Mouse (Mus musculus): ENCODE measurements around the gene Lce1a2. TPM values are rescaled to one million over a fixed set of nuclear protein-coding genes. Genes with fewer than 3 reads are reported as not detected.
"Not testable (repeated sequence)": the region's sequence is repeated elsewhere in the genome, so short reads cannot be mapped to it uniquely, and the experiment has no call there.

Lce1a2 gene
- polyA plus RNA-seq (2016; fragmentation: Nextera tagmentation; extraction: Ambion mirVana), result not detected in 2 replicates

DNA sequence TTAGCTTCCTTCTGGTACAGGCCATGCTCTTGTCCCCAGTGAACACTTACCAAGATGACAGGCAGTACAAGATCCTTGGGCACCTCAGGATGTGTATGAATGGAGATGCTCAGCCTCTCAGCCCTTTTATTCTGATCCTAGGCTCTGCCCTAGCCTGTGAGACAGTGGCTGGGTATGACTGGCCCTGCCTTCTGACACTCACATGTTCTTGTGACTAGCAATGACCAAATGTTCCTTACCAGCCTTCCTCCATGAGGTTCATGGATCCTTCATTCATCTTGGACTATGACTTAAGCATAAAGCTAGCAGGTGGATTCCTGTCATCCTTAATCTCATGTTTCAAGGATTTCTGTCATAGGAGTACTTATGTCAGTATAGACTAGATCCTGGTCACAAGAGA lies at the start of gene Lce1a2:
Gene Lce1a2 (minus strand): TSS at position 101 of the 400 bp plus-strand sequence.
- H3K36me3 ChIP-seq (replicated peaks), result no peaks in the 10 kb centered on the region
- H3K9me3 ChIP-seq, result no peaks in the 10 kb centered on the region
- no peak within 1 kb of the TSS for H3K27ac ChIP-seq (replicated peaks)
- no peak within 1 kb of the TSS for H3K4me3 ChIP-seq
- no peaks in the 10 kb centered on the region for H3K4me1 ChIP-seq
- no peaks in the 10 kb centered on the region for H3K27me3 ChIP-seq (replicated peaks; ENCODE audit: low read depth, poor library complexity, severe bottlenecking)
- DNase-seq (ENCODE audit: low spot score), result no peak

GRCm38 (mm10) chr3:92715122-92715521 lies 45.0 kb upstream of the Lce1a2 start:
- no peak for DNase-seq (ENCODE audit: low spot score)
- Histone ChIP-seq H3K4me3 (no peak overlapping the region), H3K4me1 (no peaks in the 10 kb centered on the region), H3K36me3 (replicated peaks) (no peaks in the 10 kb centered on the region), H3K27me3 (replicated peaks; ENCODE audit: low read depth, poor library complexity, severe bottlenecking) (no peaks in the 10 kb centered on the region), H3K27ac (replicated peaks) (no peak overlapping the region), H3K9me3 (no peaks in the 10 kb centered on the region)

GRCm38 (mm10) chr3:92708974-92709373 lies 38.9 kb upstream of the Lce1a2 start, which contains the start of gene Lce1e:
Gene Lce1e (minus strand): TSS chr3:92709074.
- no peak within 1 kb of the TSS for H3K4me3 ChIP-seq
- WGBS, result 91% methylated on average over 2 of the region's 2 CpGs
- no peaks in the 10 kb centered on the region for H3K9me3 ChIP-seq

DNA sequence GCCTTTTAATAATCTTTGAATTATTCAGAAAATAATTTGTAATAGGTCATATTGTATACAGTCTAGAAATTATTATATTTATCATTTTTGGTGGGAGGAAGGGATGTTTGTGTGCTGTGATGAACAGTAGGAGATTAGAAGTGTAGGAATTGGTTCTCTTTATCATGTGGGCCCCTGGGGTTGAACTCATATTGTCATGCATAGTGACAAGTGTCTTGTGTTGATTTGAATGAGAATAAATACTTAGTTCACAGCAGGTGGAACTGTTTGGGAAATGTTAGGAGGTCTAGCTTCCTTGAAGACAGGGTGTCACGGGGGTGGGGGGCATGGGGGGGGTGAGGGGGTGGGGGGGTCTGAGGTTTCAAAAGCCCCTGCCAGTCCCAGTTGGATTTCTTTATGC lies 24.5 kb upstream of the Lce1a2 start:
- 10% methylated on average over 1 of the region's 1 CpGs for WGBS
- H3K27ac ChIP-seq (replicated peaks), result no peak overlapping the region
- no peaks in the 10 kb centered on the region for H3K4me1 ChIP-seq
- no peaks in the 10 kb centered on the region for H3K27me3 ChIP-seq (replicated peaks; ENCODE audit: low read depth, poor library complexity, severe bottlenecking)
- H3K9me3 ChIP-seq, result no peaks in the 10 kb centered on the region
- DNase-seq (ENCODE audit: low spot score), result no peak
- H3K4me3 ChIP-seq, result no peak overlapping the region
- H3K36me3 ChIP-seq (replicated peaks), result no peaks in the 10 kb centered on the region

More at GRCm38 (mm10) chr3:92708974-92709373, 38.9 kb upstream of the Lce1a2 start, which contains the start of gene Lce1e:
- no peaks in the 10 kb centered on the region for H3K4me1 ChIP-seq
- DNase-seq (ENCODE audit: low spot score), result no peak
- H3K27me3 ChIP-seq (replicated peaks; ENCODE audit: low read depth, poor library complexity, severe bottlenecking), result no peaks in the 10 kb centered on the region
- no peak within 1 kb of the TSS for H3K27ac ChIP-seq (replicated peaks)
- H3K36me3 ChIP-seq (replicated peaks), result no peaks in the 10 kb centered on the region

- Histone ChIP-seq H3K36me3 (replicated peaks) (no peaks in the 10 kb centered on the region), H3K9me3 (no peaks in the 10 kb centered on the region), H3K4me3 (no peak overlapping the region), H3K27me3 (replicated peaks; ENCODE audit: low read depth, poor library complexity, severe bottlenecking) (no peaks in the 10 kb centered on the region), H3K27ac (replicated peaks) (no peak overlapping the region), H3K4me1 (no peaks in the 10 kb centered on the region)
- DNase-seq (ENCODE audit: low spot score), result no peak
Measured at GRCm38 (mm10) chr3:92691688-92692087, 21.6 kb upstream of the Lce1a2 start.

DNA sequence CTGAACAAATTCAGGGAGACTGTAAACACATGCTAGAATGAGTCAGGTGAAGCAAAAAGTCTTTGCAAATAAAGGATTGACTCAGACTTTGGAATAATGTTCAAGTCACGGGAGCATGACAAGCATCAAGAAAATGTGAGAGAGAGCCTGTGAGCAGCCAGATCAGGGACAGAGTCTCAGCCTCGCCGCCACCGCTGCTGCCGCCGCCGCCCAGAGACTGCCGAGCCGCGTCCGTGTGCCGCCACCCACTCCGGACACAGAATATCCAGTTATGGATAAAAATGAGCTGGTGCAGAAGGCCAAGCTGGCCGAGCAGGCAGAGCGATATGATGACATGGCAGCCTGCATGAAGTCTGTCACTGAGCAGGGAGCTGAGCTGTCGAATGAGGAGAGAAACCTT lies 19.0 kb upstream of the Lce1a2 start:
- not testable (repeated sequence) for H3K27me3 ChIP-seq (replicated peaks; ENCODE audit: low read depth, poor library complexity, severe bottlenecking); H3K4me3 ChIP-seq; H3K9me3 ChIP-seq; H3K36me3 ChIP-seq (replicated peaks); H3K4me1 ChIP-seq; H3K27ac ChIP-seq (replicated peaks); DNase-seq (ENCODE audit: low spot score)
- WGBS, result 79% methylated on average over 16 of the region's 16 CpGs

GRCm38 (mm10) chr3:92687110-92687509 lies 17.0 kb upstream of the Lce1a2 start, which contains the start of gene Lce1d:
Gene Lce1d (minus strand): TSS chr3:92687210.
- no peak for DNase-seq (ENCODE audit: low spot score)
- Histone ChIP-seq H3K27me3 (replicated peaks; ENCODE audit: low read depth, poor library complexity, severe bottlenecking) (no peaks in the 10 kb centered on the region), H3K9me3 (no peaks in the 10 kb centered on the region), H3K36me3 (replicated peaks) (no peaks in the 10 kb centered on the region), H3K4me1 (no peaks in the 10 kb centered on the region), H3K27ac (replicated peaks) (no peak within 1 kb of the TSS), H3K4me3 (no peak within 1 kb of the TSS)
- 61% methylated on average over 2 of the region's 2 CpGs for WGBS

DNA sequence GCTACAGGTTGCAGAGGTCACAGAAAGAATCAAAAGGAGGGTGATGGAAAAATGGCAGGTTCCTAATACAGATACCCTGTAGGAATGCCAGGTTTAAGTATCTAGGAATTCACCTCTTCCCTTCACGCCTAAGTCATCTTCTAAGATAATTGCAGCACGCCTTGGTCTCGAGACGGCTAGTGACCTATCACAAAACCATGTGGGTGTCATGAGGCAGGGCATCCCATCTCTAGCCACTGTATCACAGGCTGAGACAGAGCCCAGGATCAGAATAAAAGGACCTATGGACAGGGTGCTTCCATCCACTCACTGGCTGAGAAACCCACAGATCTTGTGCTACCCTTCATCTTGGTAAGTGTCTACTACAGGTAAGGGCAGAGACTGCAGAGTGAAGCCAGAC lies 8.8 kb upstream of the Lce1a2 start, which contains the start of gene Lce1c:
Gene Lce1c (plus strand): TSS at position 301 of the 400 bp plus-strand sequence.
- Histone ChIP-seq H3K27me3 (replicated peaks; ENCODE audit: low read depth, poor library complexity, severe bottlenecking) (no peaks in the 10 kb centered on the region), H3K27ac (replicated peaks) (no peak within 1 kb of the TSS), H3K9me3 (no peaks in the 10 kb centered on the region), H3K4me3 (no peak within 1 kb of the TSS), H3K36me3 (replicated peaks) (no peaks in the 10 kb centered on the region), H3K4me1 (no peaks in the 10 kb centered on the region)
- DNase-seq (ENCODE audit: low spot score), result no peak
- whole genome bisulfite sequencing, result 85% methylated on average over 4 of the region's 4 CpGs

DNA sequence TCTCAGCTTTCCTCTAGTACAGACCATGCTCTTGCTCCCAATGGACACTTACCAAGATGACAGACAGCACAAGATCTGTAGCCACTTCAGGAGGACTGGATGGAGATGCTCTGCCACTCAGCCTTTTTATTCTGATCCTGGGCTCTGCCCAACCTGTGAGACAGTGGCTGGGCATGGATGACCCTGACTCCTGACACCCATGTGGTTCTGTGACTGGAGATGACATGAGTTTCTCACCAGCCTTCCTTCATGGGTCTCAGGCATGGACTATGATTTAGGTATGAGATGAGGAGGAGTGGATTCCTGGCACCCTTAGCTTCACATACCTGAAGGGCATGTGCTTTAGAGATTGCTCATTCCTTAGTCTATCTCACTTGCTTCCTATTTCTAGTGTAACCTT lies 13.3 kb downstream of the Lce1a2 start, which contains the start of gene Lce1b:
Gene Lce1b (minus strand): TSS at position 101 of the 400 bp plus-strand sequence.
- Histone ChIP-seq H3K27me3 (replicated peaks; ENCODE audit: low read depth, poor library complexity, severe bottlenecking) (no peaks in the 10 kb centered on the region), H3K9me3 (no peaks in the 10 kb centered on the region), H3K36me3 (replicated peaks) (no peaks in the 10 kb centered on the region), H3K4me3 (no peak within 1 kb of the TSS), H3K4me1 (no peaks in the 10 kb centered on the region), H3K27ac (replicated peaks) (no peak within 1 kb of the TSS)
- no peak for DNase-seq (ENCODE audit: low spot score)

DNA sequence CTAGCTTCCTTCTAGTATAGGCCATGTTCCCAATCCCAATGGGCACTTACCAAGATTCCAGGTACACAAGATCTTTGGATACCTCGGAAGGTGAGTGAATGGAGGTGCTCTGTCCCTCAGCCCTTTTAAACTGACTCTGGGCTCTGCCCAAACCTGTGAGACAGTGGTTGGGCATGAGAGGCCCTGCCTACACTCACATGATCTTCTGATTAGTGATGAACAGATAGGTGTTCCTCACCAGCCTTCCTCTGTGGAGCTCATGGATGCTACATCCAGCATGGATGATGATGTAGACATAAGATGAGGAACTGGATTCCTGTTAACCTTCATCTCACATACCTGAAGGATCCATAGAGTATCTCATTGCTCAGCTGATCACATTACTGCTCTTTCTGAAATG lies 21.9 kb downstream of the Lce1a2 start, which contains the start of gene Lce1a1:
Gene Lce1a1 (minus strand): TSS at position 101 of the 400 bp plus-strand sequence.
- H3K4me3 ChIP-seq, result no peak within 1 kb of the TSS
- no peaks in the 10 kb centered on the region for H3K4me1 ChIP-seq
- H3K9me3 ChIP-seq, result no peaks in the 10 kb centered on the region
- H3K27ac ChIP-seq (replicated peaks), result no peak within 1 kb of the TSS
- H3K27me3 ChIP-seq (replicated peaks; ENCODE audit: low read depth, poor library complexity, severe bottlenecking), result no peaks in the 10 kb centered on the region
- no peak for DNase-seq (ENCODE audit: low spot score)
- 81% methylated on average over 1 of the region's 1 CpGs for WGBS
- H3K36me3 ChIP-seq (replicated peaks), result no peaks in the 10 kb centered on the region

DNA sequence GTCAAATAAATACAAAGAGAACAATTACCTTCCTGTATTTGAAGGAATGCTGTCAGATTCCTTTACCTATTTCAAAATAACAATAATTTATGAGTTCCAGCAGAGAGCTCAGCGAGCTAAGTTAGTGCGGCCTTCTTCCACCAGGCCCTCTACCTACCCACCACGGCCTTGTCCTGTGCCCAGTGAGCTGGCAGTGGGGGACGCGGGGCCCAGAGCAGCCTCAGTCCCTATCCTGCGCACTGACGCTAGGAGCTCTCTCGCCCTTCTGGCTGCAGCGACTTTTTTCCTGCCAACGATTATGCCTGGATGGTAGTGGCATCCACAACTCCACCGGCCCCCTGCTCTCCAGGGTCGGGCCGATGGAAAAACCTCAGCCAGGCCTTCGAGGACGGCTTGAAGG lies 30.3 kb downstream of the Lce1a2 start:
- H3K27ac ChIP-seq (replicated peaks), result no peak overlapping the region
- DNase-seq (ENCODE audit: low spot score), result no peak
- no peaks in the 10 kb centered on the region for H3K4me1 ChIP-seq
- no peak overlapping the region for H3K4me3 ChIP-seq
- H3K36me3 ChIP-seq (replicated peaks), result no peaks in the 10 kb centered on the region
- no peaks in the 10 kb centered on the region for H3K9me3 ChIP-seq
- H3K27me3 ChIP-seq (replicated peaks; ENCODE audit: low read depth, poor library complexity, severe bottlenecking), result no peaks in the 10 kb centered on the region
- 93% methylated on average over 15 of the region's 15 CpGs for WGBS

DNA sequence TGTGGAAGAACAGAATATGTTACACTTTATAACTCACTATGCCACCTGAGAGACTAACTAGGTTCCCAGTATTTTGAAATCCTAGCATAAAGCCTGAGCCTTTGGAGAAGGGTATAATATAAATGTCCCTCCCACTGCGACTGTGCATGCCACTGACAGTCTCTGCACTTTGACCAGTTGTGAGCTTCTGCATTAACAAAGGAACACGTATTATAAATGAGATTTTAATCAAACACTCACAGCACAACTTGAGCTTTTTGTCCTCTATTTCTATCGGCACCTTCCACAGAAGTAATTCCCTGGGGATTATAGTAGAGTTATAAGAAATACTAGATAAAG lies 31.5 kb downstream of the Lce1a2 start:
- WGBS, result 84% methylated on average over 3 of the region's 3 CpGs

DNA sequence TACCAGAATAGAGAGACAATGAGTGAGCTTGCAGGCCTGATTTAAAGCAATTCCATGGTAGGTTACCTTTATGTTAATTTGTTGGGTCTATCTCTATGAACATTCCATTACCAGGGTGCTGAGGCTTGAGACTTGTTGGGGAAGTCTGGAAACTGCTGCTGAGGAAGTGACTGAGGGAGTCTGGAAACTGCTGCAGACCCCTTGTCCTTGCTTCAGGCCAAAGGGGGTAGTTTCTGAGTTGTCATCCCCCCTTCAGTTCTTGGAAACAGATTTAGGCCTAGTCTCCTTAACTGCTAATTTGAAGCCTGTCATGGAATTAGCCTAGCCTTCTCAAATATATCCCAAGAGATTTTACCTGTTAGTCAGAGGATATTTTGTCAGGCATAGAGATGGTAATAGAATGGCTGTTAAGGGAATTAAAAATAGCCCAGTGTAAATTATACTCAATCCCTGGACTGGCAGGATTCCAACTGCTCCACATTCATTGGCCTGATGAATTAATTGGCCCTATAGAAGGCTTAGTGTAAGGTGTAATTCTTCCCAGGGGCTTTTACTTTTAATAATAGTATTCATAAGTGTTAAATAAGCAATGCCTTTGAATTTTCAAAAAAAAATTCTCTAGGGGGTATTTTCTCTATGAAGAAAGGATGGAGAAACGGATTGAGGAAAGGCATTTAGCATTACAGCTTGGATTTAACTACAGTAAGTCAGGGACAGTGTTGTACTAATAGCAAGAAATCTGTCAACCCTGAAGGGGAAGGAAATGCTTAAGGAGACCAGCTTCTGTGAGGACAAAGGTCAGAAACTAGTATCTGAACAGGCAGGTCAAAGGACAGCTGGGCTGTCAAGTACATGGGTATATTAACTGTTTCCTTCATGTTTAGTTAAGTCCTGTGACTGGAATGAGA lies 32.1 kb downstream of the Lce1a2 start:
- Histone ChIP-seq H3K27me3 (replicated peaks; ENCODE audit: low read depth, poor library complexity, severe bottlenecking) (no peaks in the 10 kb centered on the region), H3K36me3 (replicated peaks) (no peaks in the 10 kb centered on the region), H3K4me1 (no peaks in the 10 kb centered on the region), H3K4me3 (no peak overlapping the region), H3K9me3 (no peaks in the 10 kb centered on the region), H3K27ac (replicated peaks) (no peak overlapping the region)
- DNase-seq (ENCODE audit: low spot score), result no peak
- 59% methylated on average over 1 of the region's 1 CpGs for WGBS

More for the DNA sequence above, 31.5 kb downstream of the Lce1a2 start:
- Histone ChIP-seq H3K36me3 (replicated peaks) (no peaks in the 10 kb centered on the region), H3K9me3 (no peaks in the 10 kb centered on the region), H3K4me3 (no peak overlapping the region), H3K27me3 (replicated peaks; ENCODE audit: low read depth, poor library complexity, severe bottlenecking) (no peaks in the 10 kb centered on the region), H3K27ac (replicated peaks) (no peak overlapping the region), H3K4me1 (no peaks in the 10 kb centered on the region)
- DNase-seq (ENCODE audit: low spot score), result no peak
